Mouse (Mus musculus): ENCODE measurements around the gene Luzp4. TPM values are rescaled to one million over a fixed set of nuclear protein-coding genes. Genes with fewer than 3 reads are reported as not detected.
"Not testable (repeated sequence)": the region's sequence is repeated elsewhere in the genome, so short reads cannot be mapped to it uniquely, and the experiment has no call there.

The Luzp4 gene
- total RNA-seq (2021), result not detected
- long read RNA-seq, experiment 1, result 0 reads
- long read RNA-seq, experiment 2, result 0 reads

DNA sequence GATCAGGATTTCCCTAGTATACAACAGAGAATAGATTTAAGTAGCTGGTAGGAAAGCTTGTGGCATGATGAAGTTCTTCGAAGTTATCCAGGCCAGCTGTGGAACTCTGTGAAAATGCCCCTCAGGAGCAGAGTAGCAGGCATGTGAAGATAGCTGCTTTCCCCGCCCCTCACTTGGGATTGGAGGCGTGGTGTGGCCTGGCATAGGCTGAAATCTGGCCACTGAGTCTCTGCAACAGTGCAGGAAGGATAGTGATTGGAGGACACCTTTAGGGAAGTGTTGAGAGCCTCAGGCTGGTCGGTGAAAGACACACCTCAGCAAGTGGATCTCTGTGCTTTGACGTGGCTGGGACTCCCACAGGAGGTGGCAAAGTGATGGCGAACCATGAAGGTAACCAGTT lies at the start of gene Luzp4:
Luzp4 (plus strand) TSS at position 301 of the 400 bp plus-strand sequence.
- not testable (repeated sequence) for DNase-seq (ENCODE audit: low spot score in 2 of 2)

DNA sequence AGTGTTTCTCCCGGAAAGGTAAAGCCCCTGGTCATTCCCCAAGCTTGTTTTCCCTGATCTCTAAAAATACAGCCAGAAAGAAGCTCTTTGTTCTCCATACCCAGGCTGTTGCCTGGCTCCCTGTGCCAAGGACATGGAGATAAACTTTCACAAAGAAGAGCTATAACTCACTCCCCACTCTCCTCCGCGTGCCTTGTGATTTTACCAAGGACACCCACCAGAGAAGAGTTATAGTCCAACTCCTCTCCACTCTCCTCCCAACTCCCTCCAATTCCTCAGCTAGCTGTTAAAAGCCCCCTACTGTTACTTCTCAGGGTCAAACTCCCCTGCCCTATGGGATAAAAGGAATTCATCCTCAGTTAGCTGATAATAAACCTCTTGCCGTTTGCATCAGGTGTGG lies 15.6 kb upstream of the Luzp4 start:
- DNase-seq (ENCODE audit: low spot score in 2 of 2), result not testable (repeated sequence)

Other genes with a start within 250 kb of the Luzp4 start
- not detected for gene Gm8334, start 242.5 kb upstream of the Luzp4 start, total RNA-seq (2021)
- not detected for gene Gm15127, start 194.0 kb upstream of the Luzp4 start, total RNA-seq (2021)
- not detected for gene Ott, start 216.6 kb downstream of the Luzp4 start, total RNA-seq (2021)

All from left cerebral cortex, adult 18-20 months (tissue).